Mouse (Mus musculus): ENCODE results near the gene Ppp1r13l. TPM values are rescaled to one million over a fixed set of nuclear protein-coding genes. Genes with fewer than 3 reads are reported as not detected.

Gene Ppp1r13l
- polyA plus RNA-seq, 1 experiment from 2014 or later = 7.8 TPM

DNA sequence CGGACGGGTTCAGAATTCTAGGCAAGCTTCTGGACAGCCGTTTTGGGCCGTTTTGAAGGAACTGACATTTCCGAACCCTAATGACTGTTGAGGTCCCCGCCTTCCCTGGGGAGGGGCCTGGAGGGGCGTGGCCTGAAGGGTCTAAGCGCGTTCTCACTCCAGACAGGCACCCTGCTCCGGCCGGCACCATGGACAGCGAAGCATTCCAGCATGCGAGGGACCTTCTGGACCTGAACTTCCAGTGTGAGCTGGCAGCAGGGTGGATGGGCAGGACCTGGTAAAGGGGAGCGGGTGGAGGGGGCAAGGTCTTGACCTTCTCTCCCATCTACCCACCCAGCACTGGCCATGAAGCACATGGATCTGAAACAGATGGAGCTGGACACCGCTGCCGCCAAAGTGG is 8.8 kb downstream of the Ppp1r13l start:
- Histone ChIP-seq H3K4me3 (replicated peaks; ENCODE audit: low read length) (no peak overlapping the region), H3K9ac (ENCODE audit: low read length) (no peak overlapping the region), H3K9me3 (replicated peaks; ENCODE audit: control insufficient read depth, low read length) (no peaks in the 10 kb centered on the region), H3K4me1 (ENCODE audit: control insufficient read depth, insufficient read depth, low read length) (peaks cover 12% of the 10 kb centered on the region; the same call in 1 of the 2 replicates), H3K4me2 (ENCODE audit: low read depth, low read length) (no peak overlapping the region), H3K27me3 (ENCODE audit: control insufficient read depth, insufficient read depth, low read length) (no peaks in the 10 kb centered on the region), H3K27ac (ENCODE audit: low read length) (no peak overlapping the region), H3K36me3 (ENCODE audit: control insufficient read depth, insufficient read depth, low read length) (no peaks in the 10 kb centered on the region)
- WGBS = 15% methylated on average over 16 of the region's 16 CpGs
- ATAC-seq (ENCODE audit: insufficient read depth, low FRiP score) = no peak; the same call in 1 of the 2 replicates

DNA sequence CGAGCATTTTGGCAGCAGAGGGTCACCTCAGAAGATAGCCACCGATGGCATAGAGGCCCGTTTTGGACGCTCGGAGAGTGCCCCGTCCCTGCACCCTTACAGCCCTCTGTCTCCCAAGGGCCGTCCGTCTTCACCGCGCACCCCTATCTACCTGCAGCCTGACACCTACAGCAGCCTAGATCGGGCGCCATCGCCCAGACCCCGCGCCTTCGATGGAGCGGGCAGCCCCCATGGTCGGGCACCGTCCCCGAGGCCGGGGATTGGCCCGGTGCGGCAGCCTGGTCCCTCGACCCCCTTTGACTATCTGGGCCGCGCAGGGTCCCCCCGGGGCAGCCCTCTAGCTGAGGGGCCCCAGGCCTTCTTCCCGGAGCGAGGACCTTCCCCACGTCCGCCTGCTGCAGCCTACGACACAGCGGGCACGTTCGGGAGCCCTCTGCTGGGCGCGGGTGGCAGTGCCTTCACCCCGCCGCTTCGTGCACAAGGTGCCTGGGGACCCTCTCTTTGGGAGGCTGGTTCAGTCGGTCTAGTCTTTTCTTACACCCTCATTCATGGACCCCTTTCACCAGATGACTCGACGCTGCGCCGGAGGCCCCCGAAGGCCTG is 10.4 kb downstream of the Ppp1r13l start:
- H3K4me3 ChIP-seq (replicated peaks; ENCODE audit: low read length) = peak overlapping the region; percentile 44
- peak; percentile 74 for ATAC-seq (ENCODE audit: insufficient read depth, low FRiP score)
- H3K9me3 ChIP-seq (replicated peaks; ENCODE audit: control insufficient read depth, low read length) = no peaks in the 10 kb centered on the region
- H3K4me2 ChIP-seq (ENCODE audit: low read depth, low read length) = peak overlapping the region; percentile 60
- H3K9ac ChIP-seq (ENCODE audit: low read length) = peak overlapping the region; percentile 72
- H3K36me3 ChIP-seq (ENCODE audit: control insufficient read depth, insufficient read depth, low read length) = 0 out of 2 replicates have a peak, but pooled peaks cover 6% of the 10 kb centered on the region
- no peak overlapping the region for H3K27ac ChIP-seq (ENCODE audit: low read length)
- WGBS = 12% methylated on average over 46 of the region's 46 CpGs
- no peaks in the 10 kb centered on the region for H3K27me3 ChIP-seq (ENCODE audit: control insufficient read depth, insufficient read depth, low read length)
- H3K4me1 ChIP-seq (ENCODE audit: control insufficient read depth, insufficient read depth, low read length) = peaks cover 4% of the 10 kb centered on the region; the same call in 1 of the 2 replicates

DNA sequence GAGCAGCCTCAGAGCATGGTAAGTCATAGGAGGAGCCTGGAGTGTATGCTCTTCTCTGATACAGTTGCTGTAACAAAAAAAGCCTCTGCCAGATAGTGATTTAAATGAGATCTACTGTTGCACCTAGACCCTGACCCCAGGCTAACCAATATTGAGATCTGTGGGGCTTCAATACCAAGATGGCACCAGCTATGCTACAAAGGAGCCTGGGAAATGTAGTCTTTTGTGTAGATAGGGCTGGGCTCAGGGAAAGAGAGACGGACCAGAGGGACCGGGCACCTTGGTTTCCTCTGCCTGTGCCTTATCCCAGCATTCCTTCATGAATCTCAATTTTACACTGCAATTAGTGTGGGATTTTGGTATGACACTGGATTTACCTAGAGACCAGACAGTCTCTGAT is 13.8 kb downstream of the Ppp1r13l start:
- ATAC-seq (ENCODE audit: insufficient read depth, low FRiP score) = no peak
- Histone ChIP-seq H3K9ac (ENCODE audit: low read length) (no peak overlapping the region), H3K4me1 (ENCODE audit: control insufficient read depth, insufficient read depth, low read length) (peaks cover 4% of the 10 kb centered on the region; the same call in 1 of the 2 replicates), H3K9me3 (replicated peaks; ENCODE audit: control insufficient read depth, low read length) (no peaks in the 10 kb centered on the region), H3K4me3 (replicated peaks; ENCODE audit: low read length) (no peak overlapping the region), H3K27me3 (ENCODE audit: control insufficient read depth, insufficient read depth, low read length) (no peaks in the 10 kb centered on the region), H3K4me2 (ENCODE audit: low read depth, low read length) (no peak overlapping the region), H3K36me3 (ENCODE audit: control insufficient read depth, insufficient read depth, low read length) (0 out of 2 replicates have a peak, but pooled peaks cover 6% of the 10 kb centered on the region), H3K27ac (ENCODE audit: low read length) (no peak overlapping the region)
- WGBS = 87% methylated on average over 2 of the region's 2 CpGs

DNA sequence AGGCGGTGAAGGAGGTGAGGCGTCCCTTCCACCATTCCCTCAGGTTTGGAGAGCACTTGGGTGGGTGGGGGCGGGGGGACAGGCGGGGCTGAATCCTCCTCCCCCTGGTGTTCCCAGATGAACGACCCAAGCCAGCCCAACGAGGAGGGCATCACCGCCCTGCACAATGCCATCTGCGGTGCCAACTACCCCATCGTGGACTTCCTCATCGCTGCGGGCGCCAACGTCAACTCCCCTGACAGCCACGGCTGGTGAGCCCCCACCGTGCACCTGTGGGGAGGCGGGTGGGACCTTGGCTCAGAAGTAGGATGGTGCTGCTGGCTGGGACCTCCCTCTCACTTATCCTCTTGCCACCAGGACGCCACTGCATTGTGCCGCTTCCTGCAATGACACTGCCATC is 15.8 kb downstream of the Ppp1r13l start:
- 77% methylated on average over 18 of the region's 18 CpGs for WGBS
- no peak for ATAC-seq (ENCODE audit: insufficient read depth, low FRiP score)
- no peaks in the 10 kb centered on the region for H3K27me3 ChIP-seq (ENCODE audit: control insufficient read depth, insufficient read depth, low read length)

DNA sequence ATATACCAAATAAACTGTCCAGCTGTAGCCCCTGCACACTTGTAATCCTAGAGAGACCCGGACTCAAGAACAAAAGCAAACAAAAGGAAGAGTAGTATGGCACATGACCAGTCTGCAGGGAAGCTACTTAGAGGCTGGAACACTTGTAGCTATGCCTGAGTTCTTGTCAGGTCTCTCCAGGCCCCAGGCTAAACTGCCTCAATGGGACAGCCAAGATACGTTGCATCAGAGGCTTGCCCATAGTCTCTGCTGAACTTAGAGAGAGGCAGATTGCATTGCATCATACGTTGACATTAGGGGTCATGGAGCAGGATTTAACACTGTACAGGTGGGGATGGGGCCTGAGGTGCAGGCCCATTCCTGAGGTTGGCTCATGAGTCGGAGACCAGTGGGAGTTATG is 16.5 kb downstream of the Ppp1r13l start:
- ATAC-seq (ENCODE audit: insufficient read depth, low FRiP score) = no peak
- WGBS = 81% methylated on average over 4 of the region's 4 CpGs
- H3K4me3 ChIP-seq (replicated peaks; ENCODE audit: low read length) = no peak overlapping the region
- H3K36me3 ChIP-seq (ENCODE audit: control insufficient read depth, insufficient read depth, low read length) = 0 out of 2 replicates have a peak, but pooled peaks cover 6% of the 10 kb centered on the region
- no peak overlapping the region for H3K9ac ChIP-seq (ENCODE audit: low read length)
- H3K27me3 ChIP-seq (ENCODE audit: control insufficient read depth, insufficient read depth, low read length) = no peaks in the 10 kb centered on the region
- no peaks in the 10 kb centered on the region for H3K9me3 ChIP-seq (replicated peaks; ENCODE audit: control insufficient read depth, low read length)
- H3K4me2 ChIP-seq (ENCODE audit: low read depth, low read length) = no peak overlapping the region
- no peaks in the 10 kb centered on the region for H3K4me1 ChIP-seq (ENCODE audit: control insufficient read depth, insufficient read depth, low read length)
- H3K27ac ChIP-seq (ENCODE audit: low read length) = no peak overlapping the region

More for the DNA sequence above, 15.8 kb downstream of the Ppp1r13l start:
- Histone ChIP-seq H3K9me3 (replicated peaks; ENCODE audit: control insufficient read depth, low read length) (no peaks in the 10 kb centered on the region), H3K4me2 (ENCODE audit: low read depth, low read length) (no peak overlapping the region), H3K4me1 (ENCODE audit: control insufficient read depth, insufficient read depth, low read length) (no peaks in the 10 kb centered on the region), H3K27ac (ENCODE audit: low read length) (no peak overlapping the region), H3K4me3 (replicated peaks; ENCODE audit: low read length) (no peak overlapping the region), H3K36me3 (ENCODE audit: control insufficient read depth, insufficient read depth, low read length) (0 out of 2 replicates have a peak, but pooled peaks cover 6% of the 10 kb centered on the region), H3K9ac (ENCODE audit: low read length) (no peak overlapping the region)

DNA sequence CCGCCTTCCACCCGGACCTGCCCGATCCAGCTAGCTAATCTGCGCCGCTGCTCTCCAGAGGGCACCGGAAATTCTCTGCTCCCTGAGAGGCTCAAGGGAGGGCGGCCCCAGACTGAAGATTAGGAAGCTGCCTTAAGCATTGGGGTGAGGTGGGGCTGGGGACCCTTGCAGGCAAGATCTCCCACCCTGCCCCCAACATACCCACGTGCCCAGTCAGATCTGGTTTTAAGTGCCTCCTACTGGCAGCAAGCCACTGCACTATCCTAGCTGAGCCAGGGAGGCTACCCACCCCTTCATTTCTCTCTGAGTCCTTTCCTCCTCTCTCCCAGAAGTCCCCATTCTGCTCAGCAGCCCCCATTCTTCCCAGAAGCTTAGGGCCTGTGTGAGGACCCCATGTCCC is 18.5 kb downstream of the Ppp1r13l start:
- Histone ChIP-seq H3K36me3 (ENCODE audit: control insufficient read depth, insufficient read depth, low read length) (0 out of 2 replicates have a peak, but pooled peaks cover 6% of the 10 kb centered on the region), H3K4me3 (replicated peaks; ENCODE audit: low read length) (no peak overlapping the region), H3K27me3 (ENCODE audit: control insufficient read depth, insufficient read depth, low read length) (no peaks in the 10 kb centered on the region), H3K4me2 (ENCODE audit: low read depth, low read length) (no peak overlapping the region), H3K9ac (ENCODE audit: low read length) (no peak overlapping the region), H3K27ac (ENCODE audit: low read length) (no peak overlapping the region), H3K4me1 (ENCODE audit: control insufficient read depth, insufficient read depth, low read length) (peaks cover 6% of the 10 kb centered on the region), H3K9me3 (replicated peaks; ENCODE audit: control insufficient read depth, low read length) (no peaks in the 10 kb centered on the region)
- 71% methylated on average over 8 of the region's 8 CpGs for WGBS
- ATAC-seq (ENCODE audit: insufficient read depth, low FRiP score) = no peak

DNA sequence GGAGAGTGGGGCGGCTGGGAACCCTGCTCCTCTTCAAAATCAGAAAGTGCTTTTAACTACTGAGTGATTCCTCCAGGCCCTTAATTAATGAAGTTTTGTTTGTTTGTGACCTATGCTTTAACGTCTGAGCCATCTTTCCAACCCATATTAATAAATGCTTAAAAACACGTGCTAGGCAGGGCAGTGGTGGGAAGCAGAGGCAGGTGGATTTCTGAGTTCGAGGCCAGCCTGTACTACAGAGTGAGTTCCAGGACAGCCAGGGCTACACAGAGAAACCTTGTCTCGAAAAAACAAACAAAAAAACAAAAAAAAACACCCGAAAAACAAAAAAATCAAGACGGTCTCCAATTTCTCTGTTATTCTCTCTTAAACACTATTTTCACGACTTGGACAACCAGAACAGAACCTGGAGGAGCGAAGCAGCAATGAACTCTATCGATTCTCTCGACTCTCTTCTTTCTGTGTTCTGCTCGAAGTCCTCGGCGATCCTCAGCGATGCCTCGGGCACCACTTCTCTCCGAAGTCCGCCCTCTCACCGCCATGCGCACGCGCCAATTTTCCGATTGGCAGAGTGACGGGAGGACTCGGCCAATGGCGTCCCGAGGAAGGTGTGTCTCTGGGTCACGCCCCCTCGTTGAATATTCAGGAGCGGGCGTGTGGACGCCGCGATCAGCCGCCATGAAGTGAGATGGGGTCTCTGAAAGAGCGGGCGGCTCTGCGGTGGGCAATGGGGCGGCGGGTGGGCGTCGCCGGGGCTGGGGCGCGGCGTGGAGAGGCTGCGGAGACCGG is 22.0 kb downstream of the Ppp1r13l start, which contains the start of gene Ercc2:
Gene Ercc2, plus strand, starts transcription at position 634 of the 789 bp plus-strand sequence.
- Histone ChIP-seq H3K4me1 (ENCODE audit: control insufficient read depth, insufficient read depth, low read length) (peaks cover 10% of the 10 kb centered on the region), H3K4me3 (replicated peaks; ENCODE audit: low read length) (peak within 1 kb of the TSS; percentile 90), H3K27me3 (ENCODE audit: control insufficient read depth, insufficient read depth, low read length) (no peaks in the 10 kb centered on the region), H3K9ac (ENCODE audit: low read length) (peak within 1 kb of the TSS; percentile 80), H3K36me3 (ENCODE audit: control insufficient read depth, insufficient read depth, low read length) (peaks cover 9% of the 10 kb centered on the region), H3K9me3 (replicated peaks; ENCODE audit: control insufficient read depth, low read length) (no peaks in the 10 kb centered on the region), H3K27ac (ENCODE audit: low read length) (no peak within 1 kb of the TSS), H3K4me2 (ENCODE audit: low read depth, low read length) (peak within 1 kb of the TSS; percentile 91)
- WGBS = 6% methylated on average over 46 of the region's 48 CpGs
- ATAC-seq (ENCODE audit: insufficient read depth, low FRiP score) = peak; percentile 96

DNA sequence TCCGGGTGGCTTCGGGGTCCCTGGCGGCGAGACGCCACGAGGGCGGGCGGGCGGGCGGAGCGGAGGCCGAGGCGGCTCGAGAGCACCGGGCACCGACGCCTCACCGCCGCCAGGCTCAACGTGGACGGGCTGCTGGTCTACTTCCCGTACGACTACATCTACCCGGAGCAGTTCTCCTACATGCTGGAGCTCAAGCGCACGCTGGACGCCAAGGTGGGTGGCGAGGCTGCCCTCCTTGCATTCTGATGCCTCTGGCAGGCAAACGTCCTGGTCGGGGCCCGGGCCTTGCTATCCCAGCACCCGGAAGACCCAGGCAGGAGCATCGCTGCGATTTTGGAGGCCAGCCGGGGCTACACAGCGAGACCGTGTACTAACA is 22.6 kb downstream of the Ppp1r13l start:
- Histone ChIP-seq H3K9ac (ENCODE audit: low read length) (peak overlapping the region; percentile 80), H3K4me3 (replicated peaks; ENCODE audit: low read length) (peak overlapping the region; percentile 90), H3K4me2 (ENCODE audit: low read depth, low read length) (peak overlapping the region; percentile 91), H3K36me3 (ENCODE audit: control insufficient read depth, insufficient read depth, low read length) (peaks cover 13% of the 10 kb centered on the region), H3K9me3 (replicated peaks; ENCODE audit: control insufficient read depth, low read length) (no peaks in the 10 kb centered on the region), H3K4me1 (ENCODE audit: control insufficient read depth, insufficient read depth, low read length) (peaks cover 10% of the 10 kb centered on the region), H3K27ac (ENCODE audit: low read length) (no peak overlapping the region), H3K27me3 (ENCODE audit: control insufficient read depth, insufficient read depth, low read length) (no peaks in the 10 kb centered on the region)
- 0% methylated on average over 23 of the region's 37 CpGs for WGBS
- peak; percentile 44 for ATAC-seq (ENCODE audit: insufficient read depth, low FRiP score)

DNA sequence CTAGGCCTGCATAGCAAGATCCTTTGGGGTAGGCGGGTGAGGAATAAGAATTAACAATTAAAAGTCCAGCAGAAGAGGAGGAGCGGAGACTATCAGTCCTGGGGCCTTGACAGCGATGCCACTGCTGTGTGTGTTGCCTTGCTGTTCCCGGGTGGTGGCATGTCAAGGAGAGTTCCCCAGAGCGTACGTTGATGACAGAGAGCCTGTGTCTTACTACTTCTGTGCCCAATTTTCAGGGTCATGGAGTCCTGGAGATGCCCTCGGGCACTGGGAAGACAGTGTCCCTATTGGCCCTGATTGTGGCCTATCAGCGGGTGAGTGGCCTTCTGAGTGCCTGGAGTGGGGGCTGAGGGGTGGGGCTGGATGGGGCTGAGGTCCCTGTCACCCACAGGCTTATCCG is 24.2 kb downstream of the Ppp1r13l start:
- 87% methylated on average over 9 of the region's 9 CpGs for WGBS
- no peak overlapping the region for H3K27ac ChIP-seq (ENCODE audit: low read length)
- no peak for ATAC-seq (ENCODE audit: insufficient read depth, low FRiP score)
- no peaks in the 10 kb centered on the region for H3K9me3 ChIP-seq (replicated peaks; ENCODE audit: control insufficient read depth, low read length)
- peaks cover 10% of the 10 kb centered on the region for H3K4me1 ChIP-seq (ENCODE audit: control insufficient read depth, insufficient read depth, low read length)
- no peaks in the 10 kb centered on the region for H3K27me3 ChIP-seq (ENCODE audit: control insufficient read depth, insufficient read depth, low read length)
- no peak overlapping the region for H3K4me2 ChIP-seq (ENCODE audit: low read depth, low read length)
- no peak overlapping the region for H3K4me3 ChIP-seq (replicated peaks; ENCODE audit: low read length)
- no peak overlapping the region for H3K9ac ChIP-seq (ENCODE audit: low read length)
- peaks cover 22% of the 10 kb centered on the region for H3K36me3 ChIP-seq (ENCODE audit: control insufficient read depth, insufficient read depth, low read length)
